Mouse (Mus musculus) limb, embryonic 14.5 days (tissue): ENCODE measurements at regions not wholly inside any gene's neighbourhood (a gene's known extent, or its start where the extent isn't known, plus 50 kb on each side); places are given as distances from the start of the nearest gene placed in this dataset.

Experiments
- ATAC-seq: fragments of 200-750 bp; cut with Nextera tagmentation; 2 replicates; pipeline ENCODE4 v1.8.0; 2017; ENCODE audit warnings: low read depth, moderate number of reproducible peaks, moderate TSS enrichment; ENCODE audit not compliant: low FRiP score
- DNase-seq: peaks from one replicate; pipeline ENCODE4 v3.0.0-alpha.2; 2015; ENCODE audit warnings: low spot score
- H3K27ac ChIP-seq: fragments of 300-500 bp; sonication (generic); replicated peaks from 2 replicates; pipeline ENCODE4 v1.5.1; 2014; ENCODE audit warnings: low read depth, mild to moderate bottlenecking, low read length, moderate library complexity, mixed read lengths
- H3K27me3 ChIP-seq: fragments of 300-500 bp; sonication (generic); 2 replicates; pipeline ENCODE4 v1.6.1; 2014; ENCODE audit warnings: low read length, mixed read lengths; ENCODE audit not compliant: control insufficient read depth, insufficient read depth
- H3K36me3 ChIP-seq: fragments of 300-500 bp; sonication (generic); 2 replicates; pipeline ENCODE4 v1.6.1; 2014; ENCODE audit warnings: mild to moderate bottlenecking, low read length, moderate library complexity, mixed read lengths; ENCODE audit not compliant: control insufficient read depth, insufficient read depth
- H3K4me1 ChIP-seq: fragments of 300-500 bp; sonication (generic); 2 replicates; pipeline ENCODE4 v1.6.1; 2014; ENCODE audit warnings: antibody characterized with exemption, low read length, mixed read lengths; ENCODE audit not compliant: control insufficient read depth, insufficient read depth
- H3K4me2 ChIP-seq: fragments of 300-500 bp; sonication (generic); replicated peaks from 2 replicates; pipeline ENCODE4 v1.6.1; 2014; ENCODE audit warnings: low read depth, mild to moderate bottlenecking, low read length, moderate library complexity; ENCODE audit not compliant: severe bottlenecking
- H3K4me3 ChIP-seq: fragments of 300-500 bp; sonication (generic); replicated peaks from 2 replicates; pipeline ENCODE4 v1.5.1; 2014; ENCODE audit warnings: low read length
- H3K9ac ChIP-seq: fragments of 300-500 bp; sonication (generic); 2 replicates; pipeline ENCODE4 v1.6.1; 2014; ENCODE audit warnings: mild to moderate bottlenecking, low read depth, low read length, moderate library complexity; ENCODE audit not compliant: severe bottlenecking
- H3K9me3 ChIP-seq: fragments of 300-500 bp; sonication (generic); 2 replicates; pipeline ENCODE4 v1.6.1; 2016; ENCODE audit warnings: low read length; ENCODE audit not compliant: control insufficient read depth
- POLR2A ChIP-seq: fragments of 200-500 bp; IDR thresholded peaks from 2 replicates; pipeline ENCODE4 v1.8.0; 2012; ENCODE audit warnings: inconsistent platforms, mild to moderate bottlenecking, moderate library complexity, borderline replicate concordance; ENCODE audit not compliant: insufficient read depth, insufficient read length; ENCODE audit errors: extremely low read depth
- WGBS: fragments of 180-500 bp; shearing (Covaris S2); extraction: QIAGEN DNeasy Blood & Tissue Kit; methylation state at CpG from one replicate; pipeline ENCODE4 v1.1.7; 2014; 5-methylcytosine and 5-hydroxymethylcytosine counted together

DNA sequence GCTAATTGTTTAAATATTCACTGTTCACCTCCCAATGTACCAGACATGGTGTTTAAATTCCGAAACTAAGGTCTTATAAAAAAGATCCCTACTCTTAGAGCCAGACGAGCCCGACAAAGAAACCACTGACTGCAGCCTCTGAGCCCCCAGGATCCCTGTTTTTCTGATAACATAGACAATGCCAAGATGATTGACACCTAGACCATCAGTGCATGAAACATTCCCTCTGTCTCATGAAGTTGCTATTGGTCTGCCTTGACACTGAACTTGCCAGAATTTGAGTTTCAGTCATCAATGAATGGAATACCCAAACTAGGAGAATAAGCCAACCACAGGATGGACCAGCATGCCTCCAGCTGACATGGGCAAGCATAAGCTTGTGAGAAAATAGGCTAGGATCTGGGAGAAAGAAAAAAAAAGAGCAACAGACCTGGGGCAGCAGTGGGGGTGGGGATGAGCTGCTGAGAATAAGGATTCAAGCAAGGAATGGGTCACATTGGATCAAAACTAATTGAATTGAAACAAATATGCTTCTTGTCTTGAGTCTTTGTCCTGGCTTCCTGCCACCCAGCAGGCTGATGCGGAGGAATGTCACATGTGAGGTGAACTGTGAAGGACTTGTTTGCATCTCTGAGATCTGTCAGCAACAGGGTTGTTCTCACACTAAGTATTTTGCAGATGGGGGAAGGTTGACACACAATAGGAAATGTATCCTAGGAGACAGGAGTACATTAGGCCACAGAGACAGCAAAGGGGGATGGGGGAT, 333.0 kb downstream of the Lpin1 start:
- no peaks in the 10 kb centered on the region for H3K36me3 ChIP-seq
- no peaks in the 10 kb centered on the region for H3K9me3 ChIP-seq
- 78% methylated on average over 4 of the region's 4 CpGs for WGBS
- ATAC-seq (no peak), DNase-seq (no peak)
- H3K27ac ChIP-seq, result no peak overlapping the region
- no peak overlapping the region for H3K4me2 ChIP-seq
- no peak for TF ChIP-seq POLR2A
- no peak overlapping the region for H3K9ac ChIP-seq
- no peak overlapping the region for H3K4me3 ChIP-seq
- no peaks in the 10 kb centered on the region for H3K27me3 ChIP-seq
- H3K4me1 ChIP-seq, result no peaks in the 10 kb centered on the region

DNA sequence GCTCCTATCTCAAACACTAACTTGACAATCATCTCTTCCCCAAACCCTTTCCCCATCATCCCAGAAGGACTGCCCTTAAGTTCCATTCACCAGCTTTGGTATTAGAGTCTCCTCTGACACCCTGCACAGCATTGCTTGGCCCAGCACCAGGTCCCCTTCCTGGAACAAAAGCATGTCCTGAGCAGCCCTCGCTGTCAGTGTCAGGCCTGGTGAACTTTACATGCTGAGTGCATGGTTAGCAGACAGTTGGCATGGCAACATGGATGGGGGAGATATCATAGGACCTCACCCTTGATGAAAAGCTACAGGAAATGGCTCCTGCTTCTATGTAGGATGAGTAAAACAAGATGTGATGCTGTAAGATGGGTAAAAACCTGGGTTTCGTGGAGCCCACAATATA, 333.6 kb downstream of the Lpin1 start:
- Histone ChIP-seq H3K9me3 (no peaks in the 10 kb centered on the region), H3K27ac (no peak overlapping the region), H3K36me3 (no peaks in the 10 kb centered on the region), H3K4me3 (no peak overlapping the region), H3K4me2 (no peak overlapping the region), H3K9ac (no peak overlapping the region), H3K4me1 (no peaks in the 10 kb centered on the region), H3K27me3 (no peaks in the 10 kb centered on the region)
- WGBS, result 69% methylated on average over 2 of the region's 2 CpGs
- DNase-seq (no peak), ATAC-seq (no peak)
- TF ChIP-seq POLR2A, result no peak

DNA sequence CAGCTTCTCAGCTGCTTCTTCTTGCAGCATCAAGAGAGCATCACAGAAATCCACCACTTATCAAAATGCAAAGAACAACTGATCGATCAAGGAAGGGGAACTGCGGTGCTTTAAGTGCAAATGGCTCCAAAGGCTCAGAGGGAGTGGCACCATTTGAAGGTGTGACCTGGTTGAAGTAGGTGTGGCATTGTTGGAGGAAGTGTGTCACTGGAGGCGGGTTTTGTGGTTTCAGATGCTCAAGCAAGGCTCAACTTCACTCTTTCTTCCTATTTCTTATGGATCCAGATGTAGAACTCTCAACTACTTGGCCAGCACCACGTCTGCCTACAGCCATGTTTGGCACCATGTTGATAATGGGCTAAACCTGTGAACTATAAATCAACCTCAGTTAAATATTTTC, 334.5 kb downstream of the Lpin1 start:
- no peak for TF ChIP-seq POLR2A
- H3K27me3 ChIP-seq, result no peaks in the 10 kb centered on the region
- H3K4me3 ChIP-seq, result no peak overlapping the region
- no peaks in the 10 kb centered on the region for H3K36me3 ChIP-seq
- H3K9me3 ChIP-seq, result no peaks in the 10 kb centered on the region
- no peak overlapping the region for H3K4me2 ChIP-seq
- no peak overlapping the region for H3K9ac ChIP-seq
- no peak overlapping the region for H3K27ac ChIP-seq
- H3K4me1 ChIP-seq, result no peaks in the 10 kb centered on the region
- 84% methylated on average over 4 of the region's 4 CpGs for WGBS
- no peak for DNase-seq
- ATAC-seq, result no peak

- no peaks in the 10 kb centered on the region for H3K36me3 ChIP-seq
- no peak for TF ChIP-seq POLR2A
- H3K27ac ChIP-seq, result no peak overlapping the region
- H3K9ac ChIP-seq, result no peak overlapping the region
- H3K27me3 ChIP-seq, result no peaks in the 10 kb centered on the region
- ATAC-seq (no peak), DNase-seq (no peak)
- H3K9me3 ChIP-seq, result no peaks in the 10 kb centered on the region
- H3K4me1 ChIP-seq, result no peaks in the 10 kb centered on the region
- no peak overlapping the region for H3K4me2 ChIP-seq
- H3K4me3 ChIP-seq, result no peak overlapping the region
These were observed 338.3 kb downstream of the Lpin1 start for GRCm38 (mm10) chr12:16272441-16272840.

DNA sequence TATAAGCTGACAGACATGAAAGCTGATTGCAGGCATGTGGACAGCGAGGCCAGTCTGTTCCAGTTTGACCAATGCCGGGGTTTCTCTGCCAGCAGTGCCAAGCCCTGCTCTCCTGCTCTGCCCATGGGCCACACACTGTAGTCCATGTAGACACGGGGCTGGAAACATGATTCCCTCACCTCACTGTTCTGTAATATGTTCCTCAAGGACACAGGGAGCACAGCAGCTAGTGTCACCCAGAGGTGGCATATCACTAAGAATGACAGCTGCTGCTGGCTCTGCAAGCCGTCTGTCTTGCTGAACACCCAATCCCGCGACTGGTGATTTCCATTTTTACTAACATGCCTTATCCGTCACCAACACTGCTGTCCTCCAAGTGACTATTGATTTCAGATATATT, 339.9 kb downstream of the Lpin1 start:
- no peak overlapping the region for H3K4me2 ChIP-seq
- no peak for TF ChIP-seq POLR2A
- H3K27ac ChIP-seq, result no peak overlapping the region
- no peaks in the 10 kb centered on the region for H3K4me1 ChIP-seq
- WGBS, result 84% methylated on average over 7 of the region's 7 CpGs
- no peak for DNase-seq
- no peaks in the 10 kb centered on the region for H3K36me3 ChIP-seq
- no peak overlapping the region for H3K9ac ChIP-seq
- no peaks in the 10 kb centered on the region for H3K27me3 ChIP-seq
- no peak for ATAC-seq
- no peak overlapping the region for H3K4me3 ChIP-seq
- H3K9me3 ChIP-seq, result no peaks in the 10 kb centered on the region
